Mouse (Mus musculus): Measurements from ENCODE around the gene Fam71b. TPM values are rescaled to one million over a fixed set of nuclear protein-coding genes. Genes with fewer than 3 reads are reported as not detected.

Fam71b gene
- total RNA-seq, 2 experiments from 2014 or later: not detected

GRCm38 (mm10) chr11:46435363-46435762 is 39.0 kb downstream of the Fam71b start:
- DNase-seq: no peak

- DNase-seq: peak; percentile 94
Observed at GRCm38 (mm10) chr11:46436760-46437458, 40.5 kb downstream of the Fam71b start, which contains the start of gene Med7. Gene Med7 (plus strand): TSS chr11:46436925.

GRCm38 (mm10) chr11:46437459-46438000 is 41.2 kb downstream of the Fam71b start:
- no peak for DNase-seq

- DNase-seq: no peak
Observed at GRCm38 (mm10) chr11:46439005-46439543, 42.7 kb downstream of the Fam71b start.

GRCm38 (mm10) chr11:46441774-46442173 is 45.4 kb downstream of the Fam71b start:
- no peak for DNase-seq

- no peak for DNase-seq
Observed at GRCm38 (mm10) chr11:46443152-46443551, 46.8 kb downstream of the Fam71b start.

GRCm38 (mm10) chr11:46443979-46444378 is 47.6 kb downstream of the Fam71b start:
- no peak for DNase-seq

GRCm38 (mm10) chr11:46446150-46446549 is 49.8 kb downstream of the Fam71b start:
- no peak for DNase-seq

- DNase-seq: no peak
Observed at GRCm38 (mm10) chr11:46447644-46448484, 51.5 kb downstream of the Fam71b start.

- DNase-seq: no peak
Observed at GRCm38 (mm10) chr11:46449461-46450080, 53.2 kb downstream of the Fam71b start.

GRCm38 (mm10) chr11:46454453-46455045 is 58.2 kb downstream of the Fam71b start, which contains the start of gene Havcr2:
Gene Havcr2 (plus strand): TSS chr11:46454935.
- no peak for DNase-seq

Other genes starting within 250 kb of the Fam71b start
- gene Nipal4, start 230.1 kb upstream of the Fam71b start, total RNA-seq (2021): 1 to 10 TPM; 2.5 to 2.7 TPM
- gene Fndc9, start 161.0 kb upstream of the Fam71b start, total RNA-seq (2021): not detected
- gene Cyfip2, start 83.7 kb upstream of the Fam71b start, total RNA-seq (2021): 10 to 100 TPM; 14.8 to 15.3 TPM
- gene Itk, start 7.0 kb upstream of the Fam71b start, total RNA-seq (2021): under 1 TPM; 0.18 to 0.21 TPM
- gene Med7, start 40.4 kb downstream of the Fam71b start, total RNA-seq (2021): 10 to 100 TPM; 27.2 to 28.0 TPM
- gene Havcr2, start 58.4 kb downstream of the Fam71b start, total RNA-seq (2021): under 1 TPM; 0.14 to 0.20 TPM
- not detected for gene Gm12169, start 127.7 kb downstream of the Fam71b start, total RNA-seq (2021)
- not detected for gene BC053393, start 175.0 kb downstream of the Fam71b start, total RNA-seq (2021)
- gene Dppa1, start 232.7 kb downstream of the Fam71b start, total RNA-seq (2021): not detected